Mouse (Mus musculus) kidney, postnatal 0 days (tissue): ENCODE results near the gene Myo1c. TPM values are rescaled to one million over a fixed set of nuclear protein-coding genes. Genes with fewer than 3 reads are reported as not detected.

ENCODE experiments used
- ATAC-seq: fragments of 200-750 bp; cut with Nextera tagmentation; replicated peaks from 2 replicates; pipeline ENCODE4 v1.8.0; 2017; ENCODE audit warnings: low read depth, moderate number of reproducible peaks, moderate TSS enrichment, moderate library complexity; ENCODE audit not compliant: low FRiP score
- DNase-seq: peaks from one replicate; pipeline ENCODE4 v3.0.0-alpha.2; 2016; ENCODE audit warnings: low spot score
- H3K27ac ChIP-seq: fragments of 300-500 bp; sonication (generic); 2 replicates; pipeline ENCODE4 v1.5.1; 2014; ENCODE audit warnings: mild to moderate bottlenecking
- H3K27me3 ChIP-seq: fragments of 300-500 bp; sonication (generic); 2 replicates; pipeline ENCODE4 v1.6.1; 2014; ENCODE audit warnings: low read length, mixed read lengths; ENCODE audit not compliant: insufficient read depth
- H3K36me3 ChIP-seq: fragments of 300-500 bp; sonication (generic); 2 replicates; pipeline ENCODE4 v1.6.1; 2014; ENCODE audit warnings: low read length, mixed read lengths; ENCODE audit not compliant: insufficient read depth
- H3K4me1 ChIP-seq: fragments of 300-500 bp; sonication (generic); replicated peaks from 2 replicates; pipeline ENCODE4 v1.6.1; 2014; ENCODE audit warnings: antibody characterized with exemption, low read length, mixed read lengths; ENCODE audit not compliant: insufficient read depth
- H3K4me2 ChIP-seq: fragments of 300-500 bp; sonication (generic); 2 replicates; pipeline ENCODE4 v1.6.1; 2014; ENCODE audit warnings: mild to moderate bottlenecking, low read length, moderate library complexity, mixed read lengths
- H3K4me3 ChIP-seq: fragments of 300-500 bp; sonication (generic); replicated peaks from 2 replicates; pipeline ENCODE4 v1.5.1; 2014; ENCODE audit warnings: low read depth, low read length
- H3K9ac ChIP-seq: fragments of 300-500 bp; sonication (generic); 2 replicates; pipeline ENCODE4 v1.6.1; 2014; ENCODE audit warnings: low read depth, low read length
- H3K9me3 ChIP-seq: fragments of 300-500 bp; sonication (generic); replicated peaks from 2 replicates; pipeline ENCODE4 v1.6.1; 2016; ENCODE audit warnings: low read length, inconsistent platforms, mixed read lengths
- CTCF ChIP-seq: IDR thresholded peaks from 2 replicates; pipeline ENCODE4 v1.5.1; 2016; ENCODE audit warnings: antibody characterized with exemption, low read depth, mild to moderate bottlenecking, moderate library complexity
- WGBS: fragments of 180-500 bp; shearing (Covaris S2); extraction: QIAGEN DNeasy Blood & Tissue Kit; methylation state at CpG from one replicate; pipeline ENCODE4 v1.1.7; 2014; 5-methylcytosine and 5-hydroxymethylcytosine counted together
- polyA plus RNA-seq: library from polyadenylated mRNA; unstranded; fragments of >200 nt; fragmentation: Nextera tagmentation; extraction: Ambion mirVana; gene quantifications from 2 replicates; pipeline ENCODE4 v1.2.1, GENCODE M21; 2015

Myo1c gene
- polyA plus RNA-seq, 1 experiment from 2014 or later, result 55.3 TPM

GRCm38 (mm10) chr11:75679439-75680171 is 29.3 kb downstream of the Myo1c start:
- H3K27ac ChIP-seq, result peak overlapping the region; percentile 98
- peak overlapping the region; percentile 90 for H3K4me3 ChIP-seq
- DNase-seq (peak; percentile 92), ATAC-seq (peak; percentile 70)
- 0 out of 2 replicates have a peak, but pooled peaks cover 13% of the 10 kb centered on the region for H3K4me1 ChIP-seq
- no peaks in the 10 kb centered on the region for H3K27me3 ChIP-seq
- no peaks in the 10 kb centered on the region for H3K9me3 ChIP-seq
- peak; percentile 55 for TF ChIP-seq CTCF
- H3K9ac ChIP-seq, result peak overlapping the region; percentile 96
- 0 out of 2 replicates have a peak, but pooled peaks cover 2% of the 10 kb centered on the region for H3K36me3 ChIP-seq
- peak overlapping the region; percentile 62 for H3K4me2 ChIP-seq
- WGBS, result under 1% methylated on average over 43 of the region's 43 CpGs

- 0 out of 2 replicates have a peak, but pooled peaks cover 2% of the 10 kb centered on the region for H3K36me3 ChIP-seq
- H3K9ac ChIP-seq, result no peak overlapping the region
- peak; percentile 22; the same call in 1 of the 2 replicates for TF ChIP-seq CTCF
- no peak overlapping the region for H3K4me3 ChIP-seq
- 92% methylated on average over 5 of the region's 5 CpGs for WGBS
- no peak overlapping the region for H3K27ac ChIP-seq
- no peaks in the 10 kb centered on the region for H3K27me3 ChIP-seq
- H3K4me2 ChIP-seq, result no peak overlapping the region
- H3K9me3 ChIP-seq, result no peaks in the 10 kb centered on the region
- 0 out of 2 replicates have a peak, but pooled peaks cover 17% of the 10 kb centered on the region for H3K4me1 ChIP-seq
- DNase-seq (no peak), ATAC-seq (no peak)
These were observed 34.2 kb downstream of the Myo1c start for GRCm38 (mm10) chr11:75684462-75684861.

DNA sequence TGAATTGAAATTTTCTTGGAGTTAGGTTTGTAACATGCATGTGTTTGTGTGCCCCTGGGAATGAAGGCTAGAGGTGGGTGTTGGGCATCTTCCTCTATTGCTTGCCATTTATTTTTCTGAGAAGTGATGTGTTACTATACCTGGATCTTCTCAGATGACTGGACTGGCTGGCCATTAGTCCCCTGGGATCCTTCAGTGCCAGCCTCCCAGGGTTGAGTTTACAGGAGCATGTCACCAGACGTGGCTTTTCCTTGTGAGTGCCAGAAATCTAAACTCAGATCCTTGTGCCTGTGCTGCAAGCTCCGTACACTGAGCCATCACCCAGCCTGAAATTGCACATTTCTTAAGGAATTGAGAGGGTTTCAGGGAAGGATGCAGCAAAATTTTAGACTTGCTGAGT is 34.7 kb downstream of the Myo1c start:
- no peak for ATAC-seq

DNA sequence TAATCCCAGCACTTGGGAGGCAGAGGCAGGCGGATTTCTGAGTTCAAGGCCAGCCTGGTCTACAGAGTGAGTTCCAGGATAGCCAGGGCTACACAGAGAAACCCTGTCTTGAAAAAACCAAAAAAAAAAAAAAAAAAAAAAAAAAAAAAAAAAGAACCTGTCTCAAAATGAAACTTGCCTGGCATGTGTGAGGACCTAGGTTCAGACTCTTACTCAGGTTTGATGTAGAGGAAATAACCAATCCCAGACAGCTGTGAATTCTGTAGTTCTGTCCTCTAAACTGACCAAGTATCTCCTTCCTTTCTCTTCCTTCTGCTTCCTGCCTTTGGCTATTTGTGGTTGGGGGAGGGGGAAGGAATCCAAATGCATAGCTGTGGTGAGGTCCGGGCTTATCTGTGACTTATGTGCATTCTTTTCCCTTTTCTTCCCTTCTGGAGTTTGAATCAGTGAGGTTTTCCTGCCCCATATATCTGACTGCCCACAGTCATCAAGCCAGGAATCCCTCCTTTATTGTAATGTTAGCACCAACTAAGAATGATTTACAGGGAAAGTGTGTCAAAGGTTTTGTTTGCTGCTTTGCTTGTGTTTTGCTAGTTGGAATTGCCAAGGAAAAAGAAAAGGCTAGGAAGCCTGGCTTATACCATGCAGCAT is 37.2 kb downstream of the Myo1c start:
- H3K4me1 ChIP-seq, result 0 out of 2 replicates have a peak, but pooled peaks cover 6% of the 10 kb centered on the region
- DNase-seq, result peak; percentile 87
- H3K9me3 ChIP-seq, result no peaks in the 10 kb centered on the region
- 52% methylated on average over 2 of the region's 2 CpGs for WGBS
- no peaks in the 10 kb centered on the region for H3K27me3 ChIP-seq
- H3K4me3 ChIP-seq, result no peak overlapping the region
- peak overlapping the region; percentile 32 for H3K27ac ChIP-seq
- H3K4me2 ChIP-seq, result 0 out of 2 replicates have a peak overlapping the region, but pooled peaks have one; percentile 15
- no peak overlapping the region for H3K9ac ChIP-seq
- peaks cover 9% of the 10 kb centered on the region; the same call in 1 of the 2 replicates for H3K36me3 ChIP-seq
- TF ChIP-seq CTCF, result no peak
- no peak for ATAC-seq

More for the DNA sequence above, 34.7 kb downstream of the Myo1c start:
- no peak overlapping the region for H3K4me3 ChIP-seq
- no peak overlapping the region for H3K4me2 ChIP-seq
- no peak overlapping the region for H3K27ac ChIP-seq
- 56% methylated on average over 2 of the region's 2 CpGs for WGBS
- TF ChIP-seq CTCF, result no peak
- 0 out of 2 replicates have a peak, but pooled peaks cover 2% of the 10 kb centered on the region for H3K36me3 ChIP-seq
- H3K27me3 ChIP-seq, result no peaks in the 10 kb centered on the region
- DNase-seq, result no peak
- no peak overlapping the region for H3K9ac ChIP-seq
- 0 out of 2 replicates have a peak, but pooled peaks cover 17% of the 10 kb centered on the region for H3K4me1 ChIP-seq
- no peaks in the 10 kb centered on the region for H3K9me3 ChIP-seq

GRCm38 (mm10) chr11:75688132-75688531 is 37.8 kb downstream of the Myo1c start:
- no peak for TF ChIP-seq CTCF
- Histone ChIP-seq H3K36me3 (peaks cover 11% of the 10 kb centered on the region; the same call in 1 of the 2 replicates), H3K9ac (no peak overlapping the region), H3K4me2 (no peak overlapping the region), H3K27me3 (no peaks in the 10 kb centered on the region), H3K27ac (peak overlapping the region; percentile 32), H3K9me3 (no peaks in the 10 kb centered on the region), H3K4me1 (0 out of 2 replicates have a peak, but pooled peaks cover 6% of the 10 kb centered on the region), H3K4me3 (no peak overlapping the region)
- DNase-seq (peak; percentile 44), ATAC-seq (no peak)
- 87% methylated on average over 2 of the region's 2 CpGs for WGBS

DNA sequence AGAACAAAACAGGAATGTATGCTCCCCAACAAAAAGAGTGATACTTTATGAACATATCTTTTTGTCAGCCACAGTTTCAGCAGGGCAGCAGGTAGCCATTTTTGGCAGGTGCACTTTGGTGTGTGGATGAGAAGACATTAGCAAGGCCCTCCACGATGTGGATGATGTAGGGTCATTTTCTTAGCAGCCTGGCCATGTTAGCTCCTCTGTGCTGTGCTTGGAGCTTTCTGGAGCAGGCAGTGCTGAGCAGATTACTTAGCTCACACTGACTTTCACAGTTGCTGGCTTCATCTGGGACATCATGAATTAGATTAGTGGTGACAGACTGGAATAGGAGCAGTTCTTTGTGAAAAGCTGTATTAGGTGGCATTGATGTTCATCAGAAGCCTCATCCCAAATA is 39.7 kb downstream of the Myo1c start:
- H3K27ac ChIP-seq, result no peak overlapping the region
- no peak for TF ChIP-seq CTCF
- H3K36me3 ChIP-seq, result peaks cover 18% of the 10 kb centered on the region; the same call in 1 of the 2 replicates
- H3K4me3 ChIP-seq, result no peak overlapping the region
- ATAC-seq (no peak), DNase-seq (no peak)
- WGBS, result 74% methylated on average over 1 of the region's 1 CpGs
- H3K27me3 ChIP-seq, result no peaks in the 10 kb centered on the region
- no peak overlapping the region for H3K4me2 ChIP-seq
- no peak overlapping the region for H3K9ac ChIP-seq
- H3K9me3 ChIP-seq, result no peaks in the 10 kb centered on the region
- H3K4me1 ChIP-seq, result 0 out of 2 replicates have a peak, but pooled peaks cover 6% of the 10 kb centered on the region
